Mouse (Mus musculus): Measurements from ENCODE around the gene 1810046K07Rik. TPM values are rescaled to one million over a fixed set of nuclear protein-coding genes. Genes with fewer than 3 reads are reported as not detected.
A peak's percentile ranks its signal among the peaks of the same experiment; 100 is the strongest.

1810046K07Rik gene
- polyA plus RNA-seq, 1 experiment from 2014 or later, result not detected

- Histone ChIP-seq H3K27ac (replicated peaks) (no peak overlapping the region), H3K4me3 (no peak overlapping the region), H3K36me3 (no peaks in the 10 kb centered on the region), H3K9me3 (no peaks in the 10 kb centered on the region), H3K9ac (no peak overlapping the region), H3K4me1 (replicated peaks) (peaks cover 3% of the 10 kb centered on the region; the same call in 1 of the 2 replicates), H3K4me2 (no peak overlapping the region), H3K27me3 (no peaks in the 10 kb centered on the region)
- 79% methylated on average over 8 of the region's 8 CpGs for WGBS
- no peak for ATAC-seq (ENCODE audit: low read depth)
Measured at GRCm38 (mm10) chr9:51293541-51293940, 35.2 kb downstream of the 1810046K07Rik start.

- no peak overlapping the region for H3K27ac ChIP-seq (replicated peaks)
- 37% methylated on average over 4 of the region's 4 CpGs for WGBS
- H3K9ac ChIP-seq, result no peak overlapping the region
- no peaks in the 10 kb centered on the region for H3K36me3 ChIP-seq
- ATAC-seq (ENCODE audit: low read depth), result peak; percentile 61; the same call in 1 of the 2 replicates
- no peaks in the 10 kb centered on the region for H3K27me3 ChIP-seq
- H3K9me3 ChIP-seq, result no peaks in the 10 kb centered on the region
- no peak overlapping the region for H3K4me2 ChIP-seq
- peaks cover 3% of the 10 kb centered on the region; the same call in 1 of the 2 replicates for H3K4me1 ChIP-seq (replicated peaks)
- no peak overlapping the region for H3K4me3 ChIP-seq
Measured at GRCm38 (mm10) chr9:51292674-51293073, 36.0 kb downstream of the 1810046K07Rik start.

- Histone ChIP-seq H3K27me3 (no peaks in the 10 kb centered on the region), H3K4me2 (no peak overlapping the region), H3K4me1 (replicated peaks) (peaks cover 3% of the 10 kb centered on the region; the same call in 1 of the 2 replicates), H3K4me3 (no peak overlapping the region), H3K9ac (no peak overlapping the region), H3K27ac (replicated peaks) (no peak overlapping the region), H3K36me3 (no peaks in the 10 kb centered on the region), H3K9me3 (no peaks in the 10 kb centered on the region)
- 78% methylated on average over 4 of the region's 4 CpGs for WGBS
- no peak for ATAC-seq (ENCODE audit: low read depth)
Measured at GRCm38 (mm10) chr9:51290980-51291379, 37.7 kb downstream of the 1810046K07Rik start.

GRCm38 (mm10) chr9:51286079-51286478, 42.6 kb downstream of the 1810046K07Rik start:
- H3K27ac ChIP-seq (replicated peaks), result no peak overlapping the region
- no peaks in the 10 kb centered on the region for H3K9me3 ChIP-seq
- no peak overlapping the region for H3K4me3 ChIP-seq
- no peak overlapping the region for H3K9ac ChIP-seq
- H3K4me2 ChIP-seq, result no peak overlapping the region
- no peak for ATAC-seq (ENCODE audit: low read depth)
- no peaks in the 10 kb centered on the region for H3K36me3 ChIP-seq
- no peaks in the 10 kb centered on the region for H3K4me1 ChIP-seq (replicated peaks)
- H3K27me3 ChIP-seq, result 0 out of 2 replicates have a peak, but pooled peaks cover under 1% of the 10 kb centered on the region
- 61% methylated on average over 2 of the region's 2 CpGs for WGBS

- WGBS, result under 1% methylated on average over 53 of the region's 53 CpGs
- 0 out of 2 replicates have a peak within 1 kb of the TSS, but pooled peaks have one; percentile 18 for H3K27ac ChIP-seq (replicated peaks)
Measured at GRCm38 (mm10) chr9:51278500-51279381, 50.0 kb downstream of the 1810046K07Rik start, which contains the start of gene Colca2. Colca2 (minus strand) TSS chr9:51278569.

GRCm38 (mm10) chr9:51277834-51278498, 50.8 kb downstream of the 1810046K07Rik start:
- peak overlapping the region; percentile 78 for H3K4me2 ChIP-seq
- H3K36me3 ChIP-seq, result no peaks in the 10 kb centered on the region
- peak overlapping the region; percentile 46 for H3K4me3 ChIP-seq
- no peaks in the 10 kb centered on the region for H3K9me3 ChIP-seq
- H3K4me1 ChIP-seq (replicated peaks), result peaks cover 17% of the 10 kb centered on the region
- H3K27me3 ChIP-seq, result peaks cover 40% of the 10 kb centered on the region
- H3K9ac ChIP-seq, result peak overlapping the region; percentile 66; the same call in 1 of the 2 replicates
- ATAC-seq (ENCODE audit: low read depth), result peak; percentile 49
- whole genome bisulfite sequencing, result 24% methylated on average over 13 of the region's 13 CpGs
- no peak overlapping the region for H3K27ac ChIP-seq (replicated peaks)

More at GRCm38 (mm10) chr9:51278500-51279381, 50.0 kb downstream of the 1810046K07Rik start, which contains the start of gene Colca2:
- Histone ChIP-seq H3K4me3 (peak within 1 kb of the TSS; percentile 46), H3K4me1 (replicated peaks) (peaks cover 17% of the 10 kb centered on the region), H3K27me3 (peaks cover 40% of the 10 kb centered on the region), H3K36me3 (no peaks in the 10 kb centered on the region), H3K9ac (peak within 1 kb of the TSS; percentile 66), H3K9me3 (no peaks in the 10 kb centered on the region), H3K4me2 (peak within 1 kb of the TSS; percentile 78)
- ATAC-seq (ENCODE audit: low read depth), result peak; percentile 97

GRCm38 (mm10) chr9:51274678-51275077, 54.0 kb downstream of the 1810046K07Rik start:
- Histone ChIP-seq H3K27ac (replicated peaks) (no peak overlapping the region), H3K4me1 (replicated peaks) (peaks cover 17% of the 10 kb centered on the region), H3K36me3 (no peaks in the 10 kb centered on the region), H3K4me3 (no peak overlapping the region), H3K9me3 (no peaks in the 10 kb centered on the region), H3K27me3 (peaks cover 31% of the 10 kb centered on the region), H3K4me2 (no peak overlapping the region), H3K9ac (no peak overlapping the region)
- no peak for ATAC-seq (ENCODE audit: low read depth)
- 43% methylated on average over 4 of the region's 4 CpGs for WGBS

- no peak for ATAC-seq (ENCODE audit: low read depth)
- 64% methylated on average over 9 of the region's 9 CpGs for WGBS
- no peak overlapping the region for H3K27ac ChIP-seq (replicated peaks)
- no peaks in the 10 kb centered on the region for H3K36me3 ChIP-seq
- H3K27me3 ChIP-seq, result peaks cover 21% of the 10 kb centered on the region
- H3K4me3 ChIP-seq, result no peak overlapping the region
- H3K4me2 ChIP-seq, result no peak overlapping the region
- H3K9me3 ChIP-seq, result no peaks in the 10 kb centered on the region
- H3K4me1 ChIP-seq (replicated peaks), result peaks cover 12% of the 10 kb centered on the region
- H3K9ac ChIP-seq, result no peak overlapping the region
Measured at GRCm38 (mm10) chr9:51273581-51274154, 55.0 kb downstream of the 1810046K07Rik start.

- no peak for ATAC-seq (ENCODE audit: low read depth)
- Histone ChIP-seq H3K4me3 (no peak overlapping the region), H3K4me1 (replicated peaks) (0 out of 2 replicates have a peak, but pooled peaks cover 3% of the 10 kb centered on the region), H3K9ac (no peak overlapping the region), H3K27ac (replicated peaks) (no peak overlapping the region), H3K9me3 (no peaks in the 10 kb centered on the region), H3K4me2 (no peak overlapping the region), H3K36me3 (no peaks in the 10 kb centered on the region), H3K27me3 (peaks cover 7% of the 10 kb centered on the region)
- WGBS, result 81% methylated on average over 5 of the region's 5 CpGs
Measured at GRCm38 (mm10) chr9:51272102-51272501, 56.6 kb downstream of the 1810046K07Rik start.

GRCm38 (mm10) chr9:51271073-51271472, 57.6 kb downstream of the 1810046K07Rik start:
- no peak for ATAC-seq (ENCODE audit: low read depth)

GRCm38 (mm10) chr9:51268852-51269251, 59.9 kb downstream of the 1810046K07Rik start:
- 64% methylated on average over 5 of the region's 5 CpGs for WGBS
- 0 out of 2 replicates have a peak, but pooled peaks cover 3% of the 10 kb centered on the region for H3K4me1 ChIP-seq (replicated peaks)
- no peak overlapping the region for H3K9ac ChIP-seq
- no peaks in the 10 kb centered on the region for H3K36me3 ChIP-seq
- peaks cover 3% of the 10 kb centered on the region for H3K27me3 ChIP-seq
- ATAC-seq (ENCODE audit: low read depth), result no peak
- H3K27ac ChIP-seq (replicated peaks), result no peak overlapping the region
- H3K4me2 ChIP-seq, result no peak overlapping the region
- no peak overlapping the region for H3K4me3 ChIP-seq
- H3K9me3 ChIP-seq, result no peaks in the 10 kb centered on the region

More at GRCm38 (mm10) chr9:51271073-51271472, 57.6 kb downstream of the 1810046K07Rik start:
- Histone ChIP-seq H3K27ac (replicated peaks) (no peak overlapping the region), H3K27me3 (peaks cover 3% of the 10 kb centered on the region), H3K9ac (no peak overlapping the region), H3K9me3 (no peaks in the 10 kb centered on the region), H3K4me1 (replicated peaks) (0 out of 2 replicates have a peak, but pooled peaks cover 3% of the 10 kb centered on the region), H3K4me3 (no peak overlapping the region), H3K4me2 (no peak overlapping the region), H3K36me3 (no peaks in the 10 kb centered on the region)
- WGBS, result 73% methylated on average over 8 of the region's 8 CpGs
